Mouse (Mus musculus) spleen, adult 2 months (tissue): ENCODE data around the gene Gcc1.

Experiments used
- CTCF ChIP-seq: fragments of 200-500 bp; IDR thresholded peaks from 2 replicates; pipeline ENCODE4 v1.5.1; 2011; ENCODE audit warnings: mild to moderate bottlenecking, inconsistent platforms; ENCODE audit not compliant: insufficient read depth, insufficient read length, insufficient replicate concordance; ENCODE audit errors: extremely low read depth
- POLR2A ChIP-seq: fragments of 200-500 bp; IDR thresholded peaks from 2 replicates; pipeline ENCODE4 v1.6.1; 2011; ENCODE audit warnings: low read depth, low read length, inconsistent platforms

GRCm38 (mm10) chr6:28385169-28385568 is 43.0 kb downstream of the Gcc1 start:
- TF ChIP-seq POLR2A (no peak), CTCF (no peak)
